Mouse (Mus musculus) CD8-positive naive resting alpha-beta T cell, adult 2 months (primary cell): ENCODE measurements around the gene Gm19410.

ENCODE experiments used
- DNase-seq, 2 experiments: peaks; one replicate each; pipeline ENCODE4 v3.0.0; 2022; ENCODE audit warnings: low read depth in 2 of 2, low spot score in 2 of 2

Gene Gm19410

GRCm38 (mm10) chr8:35765499-35766193, at the start of gene Gm19410:
Gm19410 (plus strand) TSS chr8:35765790.
- no peak for DNase-seq

GRCm38 (mm10) chr8:35730776-35731175, 34.8 kb upstream of the Gm19410 start:
- DNase-seq, result no peak

- DNase-seq, result no peak
Observed at GRCm38 (mm10) chr8:35735438-35735837, 30.2 kb upstream of the Gm19410 start.

- DNase-seq, result no peak
Observed at GRCm38 (mm10) chr8:35756202-35756601, 9.4 kb upstream of the Gm19410 start.

GRCm38 (mm10) chr8:35765020-35765419, 570 bp upstream of the Gm19410 start:
- DNase-seq, result no peak

GRCm38 (mm10) chr8:35773508-35773907, 7.9 kb downstream of the Gm19410 start:
- no peak for DNase-seq
